Mouse (Mus musculus): ENCODE data around the gene Dexi.
A peak's percentile ranks its signal among the peaks of the same experiment; 100 is the strongest.

Dexi gene

GRCm38 (mm10) chr16:10542698-10543365, at the start of gene Dexi:
Gene Dexi (minus strand): TSS chr16:10543054.
- DNase-seq = peak; percentile 91

- peak; percentile 44 for DNase-seq
Measured at GRCm38 (mm10) chr16:10586546-10586945, 43.7 kb upstream of the Dexi start.

GRCm38 (mm10) chr16:10585165-10585564, 42.3 kb upstream of the Dexi start:
- DNase-seq = peak; percentile 46

GRCm38 (mm10) chr16:10581234-10581898, 38.5 kb upstream of the Dexi start:
- no peak for DNase-seq

- no peak for DNase-seq
Measured at GRCm38 (mm10) chr16:10578376-10578775, 35.5 kb upstream of the Dexi start.

GRCm38 (mm10) chr16:10577548-10577947, 34.7 kb upstream of the Dexi start:
- no peak for DNase-seq

GRCm38 (mm10) chr16:10575915-10576314, 33.1 kb upstream of the Dexi start:
- no peak for DNase-seq

- no peak for DNase-seq
Measured at GRCm38 (mm10) chr16:10574936-10575335, 32.1 kb upstream of the Dexi start.

- peak; percentile 40 for DNase-seq
Measured at GRCm38 (mm10) chr16:10571820-10572219, 29.0 kb upstream of the Dexi start.

- peak; percentile 88 for DNase-seq
Measured at GRCm38 (mm10) chr16:10570708-10571107, 27.9 kb upstream of the Dexi start.

- peak; percentile 48 for DNase-seq
Measured at GRCm38 (mm10) chr16:10569809-10570395, 27.0 kb upstream of the Dexi start.

- DNase-seq = no peak
Measured at GRCm38 (mm10) chr16:10567153-10567552, 24.3 kb upstream of the Dexi start.

GRCm38 (mm10) chr16:10565278-10565885, 22.5 kb upstream of the Dexi start:
- peak; percentile 88 for DNase-seq

- DNase-seq = no peak
Measured at GRCm38 (mm10) chr16:10559991-10560390, 17.1 kb upstream of the Dexi start.

- DNase-seq = no peak
Measured at GRCm38 (mm10) chr16:10553858-10554257, 11.0 kb upstream of the Dexi start.

- no peak for DNase-seq
Measured at GRCm38 (mm10) chr16:10551592-10551991, 8.7 kb upstream of the Dexi start.

- no peak for DNase-seq
Measured at GRCm38 (mm10) chr16:10549600-10549999, 6.7 kb upstream of the Dexi start.

- no peak for DNase-seq
Measured at GRCm38 (mm10) chr16:10548938-10549337, 6.1 kb upstream of the Dexi start.

- DNase-seq = no peak
Measured at GRCm38 (mm10) chr16:10546865-10547264, 4.0 kb upstream of the Dexi start.

GRCm38 (mm10) chr16:10544995-10545622, 2.3 kb upstream of the Dexi start, which contains the start of gene Clec16a:
Gene Clec16a (plus strand): TSS chr16:10545339.
- DNase-seq = peak; percentile 97

GRCm38 (mm10) chr16:10542266-10542665, 588 bp downstream of the Dexi start:
- no peak for DNase-seq

GRCm38 (mm10) chr16:10541598-10541930, 1.3 kb downstream of the Dexi start:
- DNase-seq = no peak

All from thymus, postnatal 4 days (tissue).